Mouse (Mus musculus): ENCODE measurements around the gene Epb41l3. TPM values are rescaled to one million over a fixed set of nuclear protein-coding genes. Genes with fewer than 3 reads are reported as not detected.

Epb41l3 gene
- polyA plus RNA-seq, 1 experiment: 27.1 TPM

DNA sequence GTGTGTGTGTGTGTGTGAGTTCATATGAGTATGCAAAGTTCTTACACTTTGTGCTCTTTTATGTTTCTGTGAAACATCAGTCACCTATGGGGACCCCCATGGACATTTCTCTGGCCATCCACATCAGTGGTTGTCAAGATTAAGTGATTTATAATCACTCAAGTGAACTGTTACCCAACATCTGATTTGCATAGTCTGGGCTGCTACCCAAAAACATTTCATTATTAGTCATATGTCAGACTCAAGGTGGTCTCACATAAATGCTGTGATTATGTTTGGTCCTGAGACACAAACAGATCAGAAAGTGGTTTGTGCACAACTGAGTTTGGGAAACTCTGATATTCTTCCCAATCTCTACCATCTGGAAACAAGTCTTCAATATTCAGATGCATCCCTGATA is 75.3 kb downstream of the Epb41l3 start:
- Histone ChIP-seq H3K9me3 (replicated peaks; ENCODE audit: control insufficient read depth, insufficient read depth, low read length, poor library complexity, severe bottlenecking) (no peaks in the 10 kb centered on the region), H3K4me3 (ENCODE audit: low read depth, low read length) (no peak overlapping the region), H3K27ac (ENCODE audit: insufficient read depth, low read length) (no peak overlapping the region), H3K4me1 (ENCODE audit: control insufficient read depth, insufficient read depth, low read length) (no peaks in the 10 kb centered on the region), H3K36me3 (ENCODE audit: control insufficient read depth, insufficient read depth, low read length, poor library complexity, severe bottlenecking) (no peaks in the 10 kb centered on the region), H3K9ac (ENCODE audit: low read depth, poor library complexity, severe bottlenecking) (no peak overlapping the region), H3K27me3 (ENCODE audit: control insufficient read depth, insufficient read depth, low read length, poor library complexity, severe bottlenecking) (no peaks in the 10 kb centered on the region; the same call in 1 of the 2 replicates)
- TF ChIP-seq POLR2A (IDR thresholded peaks at IDR 0.05; ENCODE audit: insufficient read depth, low read length): no peak

DNA sequence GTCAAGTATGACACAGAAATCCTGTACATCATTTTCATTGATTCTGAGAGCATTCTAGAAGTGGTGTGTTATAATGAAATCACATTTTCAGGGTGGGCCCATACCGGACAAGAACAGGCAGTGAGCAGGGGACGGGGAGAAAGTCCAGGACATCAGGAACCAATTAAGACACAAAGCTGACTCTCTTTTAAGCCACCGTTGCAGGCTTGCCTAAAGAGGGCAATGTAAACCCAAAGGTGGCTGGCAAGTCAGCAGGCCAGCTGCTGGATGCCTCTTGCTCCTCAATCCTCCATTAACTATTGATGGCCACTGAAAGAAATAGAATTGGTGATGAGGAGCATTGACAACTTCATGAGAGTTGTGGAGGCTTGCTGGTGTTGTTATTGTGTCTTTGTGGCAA is 75.8 kb downstream of the Epb41l3 start:
- no peaks in the 10 kb centered on the region for H3K36me3 ChIP-seq (ENCODE audit: control insufficient read depth, insufficient read depth, low read length, poor library complexity, severe bottlenecking)
- H3K27me3 ChIP-seq (ENCODE audit: control insufficient read depth, insufficient read depth, low read length, poor library complexity, severe bottlenecking): no peaks in the 10 kb centered on the region; the same call in 1 of the 2 replicates
- no peak overlapping the region for H3K4me3 ChIP-seq (ENCODE audit: low read depth, low read length)
- H3K27ac ChIP-seq (ENCODE audit: insufficient read depth, low read length): no peak overlapping the region
- H3K9ac ChIP-seq (ENCODE audit: low read depth, poor library complexity, severe bottlenecking): no peak overlapping the region
- no peaks in the 10 kb centered on the region for H3K4me1 ChIP-seq (ENCODE audit: control insufficient read depth, insufficient read depth, low read length)
- TF ChIP-seq POLR2A (IDR thresholded peaks at IDR 0.05; ENCODE audit: insufficient read depth, low read length): no peak
- TF ChIP-seq CTCF (IDR thresholded peaks at IDR 0.05; ENCODE audit: low read depth, low read length): no peak
- no peak for TF ChIP-seq EP300 (IDR thresholded peaks at IDR 0.05; ENCODE audit: insufficient read depth, low read depth, low read length)
- no peaks in the 10 kb centered on the region for H3K9me3 ChIP-seq (replicated peaks; ENCODE audit: control insufficient read depth, insufficient read depth, low read length, poor library complexity, severe bottlenecking)

- Histone ChIP-seq H3K4me1 (ENCODE audit: control insufficient read depth, insufficient read depth, low read length) (no peaks in the 10 kb centered on the region), H3K27me3 (ENCODE audit: control insufficient read depth, insufficient read depth, low read length, poor library complexity, severe bottlenecking) (peaks cover 5% of the 10 kb centered on the region), H3K27ac (ENCODE audit: insufficient read depth, low read length) (no peak overlapping the region), H3K4me3 (ENCODE audit: low read depth, low read length) (no peak overlapping the region), H3K36me3 (ENCODE audit: control insufficient read depth, insufficient read depth, low read length, poor library complexity, severe bottlenecking) (no peaks in the 10 kb centered on the region), H3K9me3 (replicated peaks; ENCODE audit: control insufficient read depth, insufficient read depth, low read length, poor library complexity, severe bottlenecking) (no peaks in the 10 kb centered on the region), H3K9ac (ENCODE audit: low read depth, poor library complexity, severe bottlenecking) (no peak overlapping the region)
- TF ChIP-seq POLR2A (IDR thresholded peaks at IDR 0.05; ENCODE audit: insufficient read depth, low read length) (no peak), CTCF (IDR thresholded peaks at IDR 0.05; ENCODE audit: low read depth, low read length) (no peak), EP300 (IDR thresholded peaks at IDR 0.05; ENCODE audit: insufficient read depth, low read depth, low read length) (no peak)
Measured at GRCm38 (mm10) chr17:69155034-69155433, 79.6 kb downstream of the Epb41l3 start.

- no peaks in the 10 kb centered on the region for H3K9me3 ChIP-seq (replicated peaks; ENCODE audit: control insufficient read depth, insufficient read depth, low read length, poor library complexity, severe bottlenecking)
- no peaks in the 10 kb centered on the region for H3K36me3 ChIP-seq (ENCODE audit: control insufficient read depth, insufficient read depth, low read length, poor library complexity, severe bottlenecking)
- H3K4me3 ChIP-seq (ENCODE audit: low read depth, low read length): peak overlapping the region; percentile 64
- H3K9ac ChIP-seq (ENCODE audit: low read depth, poor library complexity, severe bottlenecking): peak overlapping the region; percentile 96
- peaks cover 5% of the 10 kb centered on the region for H3K27me3 ChIP-seq (ENCODE audit: control insufficient read depth, insufficient read depth, low read length, poor library complexity, severe bottlenecking)
- no peaks in the 10 kb centered on the region for H3K4me1 ChIP-seq (ENCODE audit: control insufficient read depth, insufficient read depth, low read length)
- TF ChIP-seq EP300 (IDR thresholded peaks at IDR 0.05; ENCODE audit: insufficient read depth, low read depth, low read length): no peak
- TF ChIP-seq POLR2A (IDR thresholded peaks at IDR 0.05; ENCODE audit: insufficient read depth, low read length): no peak
- no peak for TF ChIP-seq CTCF (IDR thresholded peaks at IDR 0.05; ENCODE audit: low read depth, low read length)
- no peak overlapping the region for H3K27ac ChIP-seq (ENCODE audit: insufficient read depth, low read length)
Measured at GRCm38 (mm10) chr17:69156522-69157100, 81.1 kb downstream of the Epb41l3 start.

GRCm38 (mm10) chr17:69157101-69157808 is 81.8 kb downstream of the Epb41l3 start:
- no peak overlapping the region for H3K27ac ChIP-seq (ENCODE audit: insufficient read depth, low read length)
- peak overlapping the region; percentile 64 for H3K4me3 ChIP-seq (ENCODE audit: low read depth, low read length)

GRCm38 (mm10) chr17:69157809-69158185 is 82.3 kb downstream of the Epb41l3 start:
- TF ChIP-seq CTCF (IDR thresholded peaks at IDR 0.05; ENCODE audit: low read depth, low read length): no peak
- no peak for TF ChIP-seq POLR2A (IDR thresholded peaks at IDR 0.05; ENCODE audit: insufficient read depth, low read length)
- no peak for TF ChIP-seq EP300 (IDR thresholded peaks at IDR 0.05; ENCODE audit: insufficient read depth, low read depth, low read length)
- no peaks in the 10 kb centered on the region for H3K4me1 ChIP-seq (ENCODE audit: control insufficient read depth, insufficient read depth, low read length)
- H3K36me3 ChIP-seq (ENCODE audit: control insufficient read depth, insufficient read depth, low read length, poor library complexity, severe bottlenecking): no peaks in the 10 kb centered on the region
- peaks cover 5% of the 10 kb centered on the region for H3K27me3 ChIP-seq (ENCODE audit: control insufficient read depth, insufficient read depth, low read length, poor library complexity, severe bottlenecking)
- peak overlapping the region; percentile 64 for H3K4me3 ChIP-seq (ENCODE audit: low read depth, low read length)
- H3K9me3 ChIP-seq (replicated peaks; ENCODE audit: control insufficient read depth, insufficient read depth, low read length, poor library complexity, severe bottlenecking): no peaks in the 10 kb centered on the region
- peak overlapping the region; percentile 96 for H3K9ac ChIP-seq (ENCODE audit: low read depth, poor library complexity, severe bottlenecking)
- H3K27ac ChIP-seq (ENCODE audit: insufficient read depth, low read length): no peak overlapping the region

More at GRCm38 (mm10) chr17:69157101-69157808, 81.8 kb downstream of the Epb41l3 start:
- no peaks in the 10 kb centered on the region for H3K9me3 ChIP-seq (replicated peaks; ENCODE audit: control insufficient read depth, insufficient read depth, low read length, poor library complexity, severe bottlenecking)
- H3K36me3 ChIP-seq (ENCODE audit: control insufficient read depth, insufficient read depth, low read length, poor library complexity, severe bottlenecking): no peaks in the 10 kb centered on the region
- peaks cover 5% of the 10 kb centered on the region for H3K27me3 ChIP-seq (ENCODE audit: control insufficient read depth, insufficient read depth, low read length, poor library complexity, severe bottlenecking)
- TF ChIP-seq EP300 (IDR thresholded peaks at IDR 0.05; ENCODE audit: insufficient read depth, low read depth, low read length): no peak
- TF ChIP-seq POLR2A (IDR thresholded peaks at IDR 0.05; ENCODE audit: insufficient read depth, low read length): no peak
- TF ChIP-seq CTCF (IDR thresholded peaks at IDR 0.05; ENCODE audit: low read depth, low read length): no peak
- H3K9ac ChIP-seq (ENCODE audit: low read depth, poor library complexity, severe bottlenecking): peak overlapping the region; percentile 96
- no peaks in the 10 kb centered on the region for H3K4me1 ChIP-seq (ENCODE audit: control insufficient read depth, insufficient read depth, low read length)
